Mouse (Mus musculus): ENCODE results near the gene Gabarapl2.
"Not testable (repeated sequence)": the region's sequence is repeated elsewhere in the genome, so short reads cannot be mapped to it uniquely, and the experiment has no call there.

The Gabarapl2 gene

DNA sequence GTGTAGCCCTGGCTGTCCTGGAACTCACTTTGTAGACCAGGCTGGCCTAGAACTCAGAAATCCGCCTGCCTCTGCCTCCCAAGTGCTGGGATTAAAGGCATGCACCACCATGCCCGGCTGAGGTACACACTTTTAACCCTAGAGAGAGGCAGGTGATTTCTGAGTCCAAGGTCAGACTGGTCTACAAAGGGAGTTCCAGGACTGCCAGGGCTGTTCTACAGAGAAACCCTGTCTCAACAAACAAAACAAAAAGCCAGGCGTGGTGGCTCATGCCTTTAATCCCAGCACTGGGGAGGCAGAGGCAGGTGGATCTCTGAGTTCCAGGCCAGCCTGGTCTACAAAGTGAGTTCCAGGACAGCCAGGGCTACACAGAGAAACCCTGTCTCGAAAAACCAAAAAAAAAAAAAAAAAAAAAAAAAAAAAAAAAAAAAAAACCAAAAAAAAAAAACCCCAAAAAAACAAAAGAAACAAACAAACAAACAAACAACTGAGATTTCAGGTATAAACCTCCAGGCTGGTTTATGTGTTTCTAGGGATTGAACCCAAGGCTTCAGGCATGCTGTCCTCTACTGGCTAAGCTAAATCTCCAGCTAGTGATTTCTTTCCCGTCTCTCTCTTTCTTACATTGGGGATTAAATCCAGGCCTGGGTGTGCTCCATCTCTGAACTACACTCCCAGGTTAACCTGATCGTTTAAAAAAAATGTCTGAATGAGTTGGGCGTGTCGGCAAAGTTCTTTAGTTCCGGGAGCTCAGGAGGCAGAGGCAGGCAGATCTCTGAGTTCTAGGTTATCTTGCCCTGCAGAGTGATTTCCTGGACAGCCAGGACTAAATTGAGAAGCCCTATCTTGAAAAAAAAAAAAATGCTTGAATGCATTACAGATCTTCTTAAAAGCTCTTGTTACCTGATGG lies 2.2 kb upstream of the Gabarapl2 start:
- not testable (repeated sequence) for DNase-seq

DNA sequence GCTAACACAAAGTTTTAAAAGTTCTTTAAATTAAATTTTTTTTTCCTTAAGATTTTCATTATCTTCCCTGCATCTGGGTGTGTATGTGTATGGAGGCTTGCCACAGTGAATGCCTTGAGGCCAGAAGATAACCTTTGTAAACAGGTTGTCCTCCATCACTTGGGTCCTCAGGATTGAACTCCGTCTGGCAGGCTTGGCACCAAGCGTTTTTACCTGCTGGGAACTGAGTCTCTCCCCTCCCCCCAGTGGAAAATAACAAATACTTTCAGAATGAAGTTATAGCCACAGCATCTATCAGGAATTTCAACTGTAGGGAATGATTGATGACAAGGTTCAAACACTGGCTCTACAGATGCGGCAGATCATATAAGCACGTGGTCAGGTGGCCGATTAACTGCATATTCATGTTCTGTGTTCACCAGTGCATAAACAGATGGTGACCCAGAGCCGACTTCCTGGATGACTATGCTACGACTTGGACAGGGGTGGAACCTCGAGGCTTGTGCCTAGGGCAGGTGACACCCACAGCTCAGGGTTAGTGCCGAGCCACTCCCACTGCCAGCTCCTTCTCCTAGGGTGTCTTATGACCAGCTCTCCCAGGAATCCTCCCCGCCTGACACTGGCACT lies 874 bp upstream of the Gabarapl2 start:
- DNase-seq = peak; percentile 86

DNA sequence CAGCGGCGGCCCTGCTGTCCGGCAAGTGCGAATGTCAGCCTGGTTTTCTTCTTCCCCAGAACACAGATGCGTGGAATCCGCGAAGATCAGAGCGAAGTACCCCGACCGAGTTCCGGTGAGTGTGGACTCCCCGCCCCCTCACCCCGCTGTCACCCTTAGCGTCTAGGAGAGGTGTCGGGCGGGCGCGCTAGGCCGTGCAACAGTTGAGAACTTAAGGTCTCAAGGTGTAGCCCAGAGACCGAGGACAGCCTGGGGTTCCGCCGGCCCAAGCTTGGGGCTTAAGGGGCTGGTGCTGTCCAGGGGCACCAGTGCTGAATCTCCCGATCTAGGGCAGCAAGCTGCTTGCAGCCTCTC lies 575 bp downstream of the Gabarapl2 start:
- DNase-seq = peak; percentile 47

DNA sequence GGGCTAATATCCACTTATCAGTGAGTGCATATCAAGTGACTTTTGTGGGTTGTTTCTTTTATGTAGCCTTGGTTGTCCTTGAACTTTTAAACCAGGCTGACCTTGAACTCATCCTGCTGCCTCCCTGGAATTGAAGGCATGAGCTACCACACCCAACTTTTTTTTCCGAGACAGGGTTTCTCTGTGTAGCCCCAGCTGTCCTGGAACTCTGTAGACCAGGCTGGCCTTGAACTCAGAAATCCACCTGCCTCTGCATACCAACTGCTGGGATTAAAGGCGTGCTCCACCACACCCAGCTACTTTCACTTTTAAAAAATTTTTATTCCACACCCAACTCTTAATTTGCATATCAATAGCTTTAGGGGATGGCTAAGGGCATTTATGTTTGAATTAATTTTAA lies 3.0 kb downstream of the Gabarapl2 start:
- no peak for DNase-seq

DNA sequence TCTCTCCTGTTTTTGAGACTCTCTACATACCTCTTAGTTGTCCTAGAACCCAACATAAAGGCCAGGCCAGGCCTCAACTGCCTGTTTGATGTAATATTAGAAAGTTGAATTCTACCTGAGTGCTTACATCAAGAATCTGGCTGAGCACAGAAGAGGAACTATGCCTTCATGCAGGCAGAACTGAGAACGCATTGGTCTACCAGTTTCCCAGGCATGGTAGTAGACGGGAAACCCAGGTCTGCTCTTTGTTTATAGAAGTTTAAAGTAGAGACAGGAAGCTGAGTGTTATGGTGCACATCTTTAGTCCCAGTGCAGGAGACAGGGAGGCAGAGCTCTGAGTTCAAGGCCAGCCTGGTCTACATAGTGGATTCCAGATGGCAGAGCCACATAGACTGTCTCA lies 6.6 kb downstream of the Gabarapl2 start:
- DNase-seq = no peak

DNA sequence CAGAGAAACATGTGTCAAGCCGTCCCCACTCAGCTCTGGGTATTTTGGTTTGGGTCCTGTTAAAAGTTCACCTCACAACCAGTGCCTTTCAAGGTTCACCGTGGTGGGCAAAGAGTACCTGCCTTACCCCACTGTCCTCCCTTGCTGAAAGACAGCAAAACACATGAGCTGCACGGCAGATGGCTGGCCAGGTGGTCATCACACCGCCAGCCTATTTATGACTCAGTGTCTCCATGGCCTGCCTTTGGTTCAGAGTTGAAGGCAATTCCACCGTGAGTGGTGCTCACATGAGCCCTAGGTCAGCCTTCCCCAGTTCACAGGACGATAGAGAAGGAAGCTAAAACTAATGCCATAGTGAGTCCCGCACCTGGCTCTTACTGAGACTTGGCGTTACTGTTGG lies 7.5 kb downstream of the Gabarapl2 start:
- no peak for DNase-seq

DNA sequence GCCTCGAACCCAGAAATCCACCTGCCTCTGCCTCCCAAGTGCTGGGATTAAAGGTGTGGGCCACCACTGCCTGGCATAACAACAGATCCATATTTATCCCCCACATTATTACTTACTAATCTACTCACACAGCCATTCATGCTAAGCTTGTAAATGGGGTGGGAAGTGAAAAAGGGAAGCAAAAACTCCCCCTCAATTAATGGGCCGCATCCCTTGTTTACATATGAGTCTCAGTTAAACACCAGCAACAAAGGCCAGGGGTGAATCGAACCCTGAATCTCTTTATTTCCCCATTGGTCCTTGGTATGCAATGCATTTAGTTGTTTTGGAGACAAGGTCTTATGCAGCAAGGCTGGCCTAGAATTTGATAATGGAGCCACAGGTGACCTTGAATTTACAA lies 10.3 kb downstream of the Gabarapl2 start:
- DNase-seq = no peak

DNA sequence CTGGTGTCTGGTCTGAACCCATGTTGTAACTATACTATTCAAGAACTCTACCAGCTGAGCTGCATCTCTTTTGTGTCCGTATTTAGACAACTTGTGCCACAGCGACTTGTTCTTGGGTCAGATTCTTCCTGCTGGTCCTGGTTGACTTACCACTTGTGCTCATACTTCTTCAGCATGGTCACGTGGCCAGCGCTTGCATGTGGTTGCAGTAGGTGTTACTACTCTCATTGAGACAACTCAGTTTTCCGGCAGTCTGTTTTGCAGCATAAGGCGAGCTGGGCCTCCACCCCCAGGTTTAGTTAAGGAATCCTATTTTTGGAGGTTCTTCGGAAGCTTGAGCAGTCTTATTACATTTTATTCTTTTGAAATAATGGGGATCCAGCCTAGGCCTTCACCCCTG lies 10.8 kb downstream of the Gabarapl2 start:
- no peak for DNase-seq

DNA sequence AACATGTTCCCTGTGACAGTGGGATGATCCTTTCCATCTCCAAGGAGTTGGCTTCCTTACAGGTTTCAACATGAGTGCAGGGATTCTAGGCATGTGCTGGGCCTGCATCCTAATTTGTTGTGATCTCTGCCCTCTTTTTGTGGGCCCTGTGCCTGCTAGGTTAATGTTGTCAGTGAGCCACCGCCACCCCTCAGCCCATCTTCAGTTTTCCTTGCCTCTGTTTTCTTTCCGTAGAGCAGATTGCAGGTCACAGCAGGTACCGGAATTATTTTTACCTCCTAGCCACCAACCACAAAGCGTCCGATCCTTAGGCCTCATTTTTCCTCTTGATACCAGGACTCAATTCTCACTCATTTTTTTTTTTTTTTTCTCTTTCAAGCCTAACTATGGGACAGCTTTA lies 11.4 kb downstream of the Gabarapl2 start:
- DNase-seq = no peak

DNA sequence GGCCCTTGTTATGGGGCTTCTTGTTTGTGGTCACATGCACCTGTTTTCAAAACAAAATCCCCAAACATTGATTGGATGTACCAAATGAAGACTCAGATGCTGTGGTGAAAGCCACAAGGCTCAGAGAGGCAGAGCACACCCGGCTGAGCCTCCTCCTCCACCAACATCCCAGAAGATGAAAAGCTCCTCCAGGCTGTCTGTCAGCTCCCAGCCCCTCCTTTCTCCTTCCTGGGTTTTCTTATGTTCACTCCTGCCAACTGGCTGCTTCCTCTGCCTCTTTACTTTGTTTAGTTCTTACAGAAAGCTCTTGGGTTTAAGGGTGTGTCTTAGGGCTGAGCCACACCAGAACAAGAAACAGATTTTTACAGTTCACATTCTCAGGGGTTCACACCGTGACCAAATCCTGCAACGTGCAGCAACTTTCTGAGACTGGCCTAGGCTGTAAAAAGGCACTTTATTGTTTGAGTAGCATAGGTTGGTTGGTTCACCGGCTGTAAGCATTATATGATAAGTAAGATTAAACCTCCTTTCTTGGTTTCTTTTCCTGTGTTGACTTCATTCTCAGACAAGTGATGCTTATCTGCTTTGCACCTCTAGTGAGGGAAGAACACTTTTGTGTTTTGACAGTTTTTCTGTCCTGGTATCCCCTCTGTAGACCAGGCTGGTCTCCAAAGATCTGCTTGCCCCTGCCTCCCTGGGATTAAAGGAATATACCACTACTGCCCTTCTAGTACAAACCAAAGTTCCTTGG lies 14.5 kb downstream of the Gabarapl2 start:
- DNase-seq = no peak

DNA sequence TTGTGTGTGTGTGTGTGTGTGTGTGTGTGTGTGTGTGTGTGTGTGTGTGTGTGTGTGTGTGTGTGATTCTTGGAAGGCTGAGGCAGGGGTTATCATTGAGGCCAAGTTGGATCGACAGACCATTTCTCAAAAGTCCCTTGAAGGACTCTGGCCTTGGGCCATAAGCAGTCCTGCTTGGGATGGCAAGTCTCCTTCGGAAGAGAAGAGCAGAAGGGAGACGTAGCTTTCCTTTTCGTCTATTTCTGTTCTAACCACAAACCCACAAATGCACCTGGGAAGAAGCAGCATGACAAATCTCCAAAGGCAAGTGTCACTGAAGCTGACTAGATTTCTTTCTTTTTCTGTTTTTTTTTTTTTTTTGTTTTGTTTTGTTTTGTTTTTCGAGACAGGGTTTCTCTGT lies 15.4 kb downstream of the Gabarapl2 start:
- no peak for DNase-seq

DNA sequence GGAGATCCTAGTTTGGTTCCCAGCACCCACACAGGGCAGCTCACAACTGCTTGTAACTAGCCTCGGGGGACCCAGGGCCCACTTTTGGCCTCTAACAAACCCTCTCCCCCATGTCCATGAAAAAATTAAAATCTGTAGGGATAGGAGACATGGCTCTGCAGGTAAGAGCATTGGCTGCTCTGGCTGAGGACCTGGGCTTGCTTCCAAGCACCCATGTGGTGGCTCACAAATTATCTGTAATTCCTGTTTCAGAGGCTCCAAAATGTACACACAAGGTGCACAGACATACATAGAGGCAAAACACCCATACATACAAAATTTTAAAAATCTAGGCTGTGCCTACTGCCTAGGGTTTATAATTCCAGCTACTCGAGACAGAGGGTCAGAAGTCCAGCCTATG lies 16.7 kb downstream of the Gabarapl2 start:
- DNase-seq = no peak

DNA sequence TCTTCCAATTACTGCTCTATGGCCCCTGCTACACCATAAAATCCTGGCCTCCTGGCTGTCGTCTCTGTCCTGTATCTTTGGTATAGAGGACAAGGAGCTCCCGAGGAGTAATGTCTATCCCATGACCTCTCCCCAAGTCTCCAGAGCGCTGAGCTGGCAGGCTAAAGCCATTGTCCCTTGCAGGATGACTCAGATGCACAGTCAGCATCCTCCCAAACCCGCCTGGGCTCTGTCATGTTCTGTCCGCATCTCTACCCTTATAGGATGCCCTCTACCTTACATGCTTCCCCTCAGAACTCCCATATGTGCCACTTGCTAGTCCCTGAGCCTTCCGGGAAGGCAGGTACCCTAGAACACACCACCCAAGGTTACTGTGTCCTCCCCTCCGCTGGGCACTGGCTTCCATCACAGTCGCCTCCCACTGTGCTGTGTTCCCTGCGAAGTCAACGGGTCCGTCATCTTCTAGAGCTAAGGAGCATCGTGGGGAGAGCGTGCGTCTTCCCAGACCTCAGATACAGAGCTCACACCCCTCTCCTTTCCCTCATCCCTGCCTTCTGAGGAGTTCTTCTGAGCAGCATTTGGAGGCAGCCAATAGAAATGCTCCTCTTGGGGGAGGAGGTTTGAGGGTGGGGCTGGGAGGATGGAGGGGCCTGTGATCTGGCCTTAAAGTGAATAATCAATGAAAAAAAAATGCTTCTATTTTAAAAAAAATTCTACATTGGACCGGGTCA lies 20.3 kb downstream of the Gabarapl2 start:
- no peak for DNase-seq

DNA sequence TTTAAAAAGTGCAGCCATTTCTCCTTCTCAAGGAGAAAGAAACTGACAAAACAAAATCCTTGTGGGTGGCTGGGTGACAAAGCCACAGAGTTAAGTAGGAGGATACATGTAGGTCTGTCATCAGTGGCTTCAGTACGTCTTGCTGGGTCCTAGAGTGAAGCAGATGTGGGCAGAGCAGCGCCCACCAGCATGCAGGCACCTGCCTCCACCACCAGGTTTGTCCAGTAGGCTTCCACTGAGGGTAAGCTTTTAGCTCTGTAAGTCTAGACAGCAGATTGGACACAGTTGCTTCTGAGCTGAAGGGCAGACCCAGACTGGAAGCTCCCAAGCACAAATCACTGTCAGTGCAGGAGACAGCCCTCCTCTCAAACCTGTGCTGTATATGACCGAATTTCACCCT lies 20.8 kb downstream of the Gabarapl2 start:
- DNase-seq = no peak

DNA sequence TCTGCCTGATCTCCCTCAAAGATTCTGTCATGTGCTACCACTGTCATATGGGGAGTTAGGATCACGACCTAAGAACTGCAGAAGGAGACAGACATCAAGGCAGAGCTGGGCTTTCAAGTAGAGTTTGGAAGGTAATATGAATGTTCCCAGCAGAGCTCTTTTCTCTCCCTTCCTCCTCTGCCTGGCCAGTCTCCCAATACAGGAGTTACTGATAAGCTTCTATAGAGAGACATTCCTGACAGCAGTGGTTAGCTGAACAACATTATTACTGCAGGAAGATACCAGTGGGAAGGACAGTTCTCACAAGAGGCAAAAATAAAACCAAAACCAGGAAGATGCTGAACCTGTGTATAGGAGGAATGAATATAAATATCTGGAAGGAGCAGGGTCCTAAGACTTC lies 22.1 kb downstream of the Gabarapl2 start:
- no peak for DNase-seq

DNA sequence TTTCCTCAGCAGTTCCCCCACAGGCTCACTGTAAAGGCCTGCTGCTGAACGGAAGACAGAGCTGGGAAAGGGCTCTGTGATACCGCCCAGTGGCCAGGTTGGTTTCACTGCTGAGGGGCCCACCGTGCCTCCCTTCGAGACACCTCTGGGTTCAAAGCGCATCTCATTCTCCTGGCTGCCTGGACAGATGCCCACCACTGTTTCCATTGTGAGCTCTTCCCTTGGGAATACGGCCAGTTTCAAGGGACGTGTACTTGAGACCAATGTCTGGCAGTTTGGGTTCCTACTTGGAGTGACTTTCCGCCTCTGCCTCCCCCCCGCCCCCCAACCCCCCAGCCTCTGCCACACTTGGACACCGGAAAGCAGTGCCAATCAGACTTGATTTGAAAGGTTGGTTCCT lies 22.6 kb downstream of the Gabarapl2 start:
- DNase-seq = no peak

DNA sequence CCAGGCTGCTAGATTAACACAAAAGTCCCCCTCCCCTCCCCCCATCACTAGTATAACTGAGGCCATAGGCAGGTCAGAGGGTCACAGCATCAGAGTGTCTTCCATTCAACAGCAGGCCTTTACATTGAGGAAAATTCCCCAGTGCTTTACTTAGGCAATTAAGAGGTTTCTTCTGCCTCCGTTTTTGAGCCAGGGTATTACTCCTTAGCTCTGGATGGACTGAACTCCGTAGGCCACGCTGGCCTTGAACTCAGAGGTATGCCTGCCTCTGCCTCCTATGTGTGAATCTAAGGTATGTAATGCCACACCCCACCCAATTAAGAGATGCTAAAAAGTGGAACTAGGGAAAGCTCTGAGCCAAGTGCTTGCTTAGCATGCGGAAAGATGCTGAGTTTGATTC lies 23.0 kb downstream of the Gabarapl2 start:
- DNase-seq = no peak

DNA sequence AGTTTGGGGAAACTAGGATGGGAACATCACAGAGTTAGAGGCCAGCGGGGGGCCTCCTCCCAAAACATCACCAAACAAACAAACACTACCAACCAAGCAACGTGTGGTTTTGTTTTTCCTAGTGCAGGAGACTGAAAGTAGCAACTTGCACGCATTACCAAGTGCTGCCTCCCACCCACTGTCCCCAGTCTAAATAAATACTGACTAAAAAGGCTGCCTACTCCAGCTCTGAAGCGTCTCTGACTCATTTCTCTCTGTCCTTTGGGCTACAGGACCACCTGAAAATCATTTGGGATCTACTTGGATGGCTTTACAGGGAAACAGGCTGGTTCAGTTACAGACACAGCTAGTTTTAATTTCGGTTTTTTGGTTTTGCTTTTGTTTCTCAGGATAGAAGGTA lies 23.8 kb downstream of the Gabarapl2 start:
- DNase-seq = no peak

DNA sequence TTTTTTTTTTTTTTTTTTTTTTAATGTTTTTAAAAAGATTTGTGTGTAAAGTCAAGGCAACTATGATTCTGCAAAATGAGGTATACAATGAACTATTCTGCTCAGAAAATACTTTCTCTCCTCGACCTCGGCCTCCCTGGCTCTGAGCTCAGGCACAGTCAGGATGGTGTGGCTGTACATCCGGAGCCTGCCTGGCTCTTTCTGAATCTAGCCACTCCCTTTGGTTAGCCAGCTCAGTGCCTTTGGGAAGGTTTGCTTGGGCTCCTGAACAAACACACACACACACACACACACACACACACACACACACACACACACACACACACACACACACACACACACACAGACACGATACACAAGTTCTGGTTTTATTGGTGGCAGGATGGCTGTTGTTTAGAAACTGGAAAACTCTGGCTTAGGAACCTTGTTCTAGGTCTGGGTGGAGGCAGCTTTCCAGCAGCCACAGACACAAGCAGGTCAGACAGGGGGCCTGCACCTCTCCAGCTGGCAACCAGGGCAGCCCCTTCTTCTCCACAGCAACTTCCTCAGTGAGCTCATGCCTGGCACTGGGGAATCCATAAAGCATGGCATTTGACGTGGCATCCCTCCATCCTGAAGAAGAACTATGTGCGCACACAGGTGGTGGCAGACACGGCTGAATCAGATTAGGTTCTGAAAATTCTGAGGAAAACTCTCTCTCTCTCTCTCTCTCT lies 24.5 kb downstream of the Gabarapl2 start:
- DNase-seq = no peak

DNA sequence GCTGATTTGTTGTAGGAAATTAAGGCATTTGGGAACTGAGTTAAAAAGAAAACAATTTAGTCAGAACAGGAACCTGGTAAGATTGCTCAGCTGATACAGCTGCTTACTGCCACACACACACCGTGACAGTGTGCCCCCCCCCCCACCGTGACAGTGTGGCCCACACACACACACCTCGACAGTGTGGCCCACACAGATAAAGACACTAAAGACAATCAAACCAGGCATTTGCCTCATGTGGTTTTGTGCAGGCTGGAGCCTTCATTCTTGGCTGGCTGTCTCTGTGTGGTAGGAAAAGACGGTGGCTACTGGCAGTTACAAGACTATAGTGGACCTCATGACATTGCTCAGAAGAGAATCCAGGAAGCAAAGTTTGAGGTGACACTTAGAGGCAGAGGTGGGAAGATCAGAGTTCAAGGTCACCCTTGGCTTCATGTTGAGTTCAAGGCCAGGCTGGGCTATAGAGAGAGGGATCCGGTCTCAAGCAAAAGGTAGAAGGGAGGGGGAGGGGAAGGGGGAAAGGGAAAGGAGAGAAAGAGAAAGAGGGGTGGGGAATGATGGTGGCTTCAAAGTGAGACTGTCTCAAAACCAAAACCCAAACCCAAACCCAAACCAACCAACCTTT lies 26.9 kb downstream of the Gabarapl2 start:
- no peak for DNase-seq

DNA sequence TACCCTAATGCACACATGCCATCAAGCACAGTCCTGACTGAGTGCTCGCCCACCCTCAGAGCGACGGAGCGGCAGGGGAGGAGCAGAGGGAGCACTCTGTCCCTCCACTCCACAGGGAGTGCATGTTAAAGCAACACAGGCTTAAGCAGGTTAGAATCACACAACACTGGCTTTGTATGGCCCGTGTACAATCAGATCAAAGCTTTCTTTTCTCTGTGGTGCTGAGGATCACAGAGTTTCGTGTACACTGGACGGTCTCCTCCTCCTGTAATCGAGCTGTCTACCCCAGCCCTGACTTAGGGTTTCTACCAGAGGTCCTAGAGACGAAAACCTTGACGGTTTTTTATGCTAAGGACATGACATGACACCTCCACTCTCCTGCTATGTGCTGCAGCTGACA lies 28.0 kb downstream of the Gabarapl2 start:
- no peak for DNase-seq

DNA sequence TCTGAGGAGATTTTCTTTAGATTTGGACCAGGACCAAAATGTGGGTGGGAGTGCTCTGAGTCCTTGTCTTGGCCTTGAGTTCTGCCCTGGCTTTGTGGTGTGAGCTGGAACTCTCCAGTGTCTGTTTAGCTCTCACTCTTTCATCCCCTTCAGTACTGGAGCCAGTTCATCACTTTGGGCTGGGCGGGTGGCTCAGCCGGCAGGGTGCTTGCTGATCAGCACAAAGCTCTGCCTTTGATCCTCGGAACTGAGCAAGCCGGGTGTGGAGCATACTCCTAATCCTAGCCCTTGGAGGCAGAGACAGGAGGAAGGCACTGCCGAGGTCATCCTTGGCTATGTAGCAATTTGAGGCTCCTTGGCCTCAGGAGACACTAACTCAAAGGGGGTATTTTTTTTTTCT lies 28.5 kb downstream of the Gabarapl2 start:
- no peak for DNase-seq
